Mouse (Mus musculus) liver, embryonic 11.5 days (tissue): ENCODE data around the gene Rnf166. TPM values are rescaled to one million over a fixed set of nuclear protein-coding genes. Genes with fewer than 3 reads are reported as not detected.

Experiments
- ATAC-seq: fragments of 200-750 bp; cut with Nextera tagmentation; replicated peaks from 2 replicates; pipeline ENCODE4 v1.8.0; 2017; ENCODE audit warnings: moderate number of reproducible peaks, mild to moderate bottlenecking, moderate TSS enrichment, moderate library complexity; ENCODE audit not compliant: low FRiP score
- DNase-seq: peaks from one replicate; pipeline ENCODE4 v3.0.0-alpha.2; 2017; ENCODE audit warnings: low spot score
- H3K27ac ChIP-seq: fragments of 300-500 bp; sonication (generic); 2 replicates; pipeline ENCODE4 v1.5.1; 2014; ENCODE audit warnings: mild to moderate bottlenecking, low read depth, low read length, control low read depth
- H3K27me3 ChIP-seq: fragments of 300-500 bp; sonication (generic); replicated peaks from 2 replicates; pipeline ENCODE4 v1.6.1; 2014; ENCODE audit warnings: low read length, mixed read lengths; ENCODE audit not compliant: control insufficient read depth, insufficient read depth
- H3K36me3 ChIP-seq: fragments of 300-500 bp; sonication (generic); 2 replicates; pipeline ENCODE4 v1.6.1; 2014; ENCODE audit warnings: mild to moderate bottlenecking, low read length, moderate library complexity, mixed read lengths; ENCODE audit not compliant: control insufficient read depth, insufficient read depth
- H3K4me1 ChIP-seq: fragments of 300-500 bp; sonication (generic); replicated peaks from 2 replicates; pipeline ENCODE4 v1.6.1; 2014; ENCODE audit warnings: low read length, mixed read lengths; ENCODE audit not compliant: control insufficient read depth, insufficient read depth
- H3K4me2 ChIP-seq: fragments of 300-500 bp; sonication (generic); 2 replicates; pipeline ENCODE4 v1.6.1; 2014; ENCODE audit warnings: mild to moderate bottlenecking, control low read depth, moderate library complexity
- H3K4me3 ChIP-seq: fragments of 300-500 bp; sonication (generic); 2 replicates; pipeline ENCODE4 v1.5.1; 2014; ENCODE audit warnings: low read depth, low read length, control low read depth
- H3K9ac ChIP-seq: fragments of 300-500 bp; sonication (generic); 2 replicates; pipeline ENCODE4 v1.6.1; 2014; ENCODE audit warnings: low read depth, low read length, control low read depth
- H3K9me3 ChIP-seq: fragments of 300-500 bp; sonication (generic); 2 replicates; pipeline ENCODE4 v1.6.1; 2016; ENCODE audit warnings: low read length, inconsistent platforms, mixed read lengths; ENCODE audit not compliant: control insufficient read depth
- WGBS: fragments of 180-500 bp; shearing (Covaris S2); extraction: QIAGEN DNeasy Blood & Tissue Kit; methylation state at CpG from one replicate; pipeline ENCODE4 v1.1.7; 2014; 5-methylcytosine and 5-hydroxymethylcytosine counted together
- polyA plus RNA-seq: library from polyadenylated mRNA; unstranded; fragments of >200 nt; fragmentation: Nextera tagmentation; extraction: Ambion mirVana; gene quantifications from 2 replicates; pipeline ENCODE4 v1.2.1, GENCODE M21; 2014

Rnf166 gene
- polyA plus RNA-seq, 1 experiment from 2014 or later: 26.8 TPM

GRCm38 (mm10) chr8:122482448-122482847 lies 6.6 kb upstream of the Rnf166 start:
- H3K4me2 ChIP-seq: no peak overlapping the region
- no peak overlapping the region for H3K4me3 ChIP-seq
- H3K27ac ChIP-seq: no peak overlapping the region
- H3K4me1 ChIP-seq: no peaks in the 10 kb centered on the region; the same call in none of the 2 replicates
- no peaks in the 10 kb centered on the region for H3K27me3 ChIP-seq
- ATAC-seq: no peak
- no peak for DNase-seq
- 94% methylated on average over 8 of the region's 8 CpGs for WGBS
- peaks cover 87% of the 10 kb centered on the region for H3K36me3 ChIP-seq
- H3K9me3 ChIP-seq: no peaks in the 10 kb centered on the region
- no peak overlapping the region for H3K9ac ChIP-seq

GRCm38 (mm10) chr8:122474951-122475560 lies 808 bp downstream of the Rnf166 start:
- Histone ChIP-seq H3K9ac (peak overlapping the region; percentile 91), H3K4me2 (peak overlapping the region; percentile 92), H3K27ac (peak overlapping the region; percentile 73), H3K9me3 (no peaks in the 10 kb centered on the region), H3K4me3 (peak overlapping the region; percentile 100), H3K4me1 (peaks cover 20% of the 10 kb centered on the region), H3K27me3 (no peaks in the 10 kb centered on the region), H3K36me3 (peaks cover 22% of the 10 kb centered on the region)
- DNase-seq: no peak
- peak; percentile 40 for ATAC-seq
- WGBS: 8% methylated on average over 16 of the region's 16 CpGs

- no peak overlapping the region; the same call in 1 of the 2 replicates for H3K27ac ChIP-seq
- H3K4me3 ChIP-seq: no peak overlapping the region
- peaks cover 15% of the 10 kb centered on the region for H3K36me3 ChIP-seq
- H3K4me1 ChIP-seq: peaks cover 20% of the 10 kb centered on the region
- peak overlapping the region; percentile 26 for H3K4me2 ChIP-seq
- 66% methylated on average over 8 of the region's 8 CpGs for WGBS
- DNase-seq: no peak
- H3K27me3 ChIP-seq: no peaks in the 10 kb centered on the region
- no peak for ATAC-seq
- H3K9me3 ChIP-seq: no peaks in the 10 kb centered on the region
- no peak overlapping the region for H3K9ac ChIP-seq
Observed at GRCm38 (mm10) chr8:122473911-122474421, 1.9 kb downstream of the Rnf166 start.

GRCm38 (mm10) chr8:122470691-122471090 lies 5.2 kb downstream of the Rnf166 start:
- no peak overlapping the region; the same call in 1 of the 2 replicates for H3K27ac ChIP-seq
- no peak for DNase-seq
- H3K27me3 ChIP-seq: no peaks in the 10 kb centered on the region
- no peak overlapping the region for H3K4me2 ChIP-seq
- H3K9ac ChIP-seq: no peak overlapping the region
- no peaks in the 10 kb centered on the region for H3K9me3 ChIP-seq
- H3K36me3 ChIP-seq: peaks cover 9% of the 10 kb centered on the region; the same call in 1 of the 2 replicates
- no peak for ATAC-seq
- H3K4me1 ChIP-seq: peaks cover 12% of the 10 kb centered on the region
- no peak overlapping the region for H3K4me3 ChIP-seq
- WGBS: 80% methylated on average over 5 of the region's 5 CpGs

- WGBS: 88% methylated on average over 10 of the region's 10 CpGs
- H3K36me3 ChIP-seq: peaks cover 9% of the 10 kb centered on the region; the same call in 1 of the 2 replicates
Observed at GRCm38 (mm10) chr8:122469965-122470364, 5.9 kb downstream of the Rnf166 start.

GRCm38 (mm10) chr8:122469407-122469806 lies 6.5 kb downstream of the Rnf166 start:
- no peak overlapping the region for H3K4me2 ChIP-seq
- no peak overlapping the region for H3K27ac ChIP-seq
- peaks cover 9% of the 10 kb centered on the region; the same call in 1 of the 2 replicates for H3K36me3 ChIP-seq
- no peaks in the 10 kb centered on the region for H3K9me3 ChIP-seq
- ATAC-seq (no peak), DNase-seq (no peak)
- peaks cover 12% of the 10 kb centered on the region for H3K4me1 ChIP-seq
- no peaks in the 10 kb centered on the region for H3K27me3 ChIP-seq
- WGBS: 84% methylated on average over 6 of the region's 6 CpGs
- no peak overlapping the region for H3K9ac ChIP-seq
- no peak overlapping the region for H3K4me3 ChIP-seq

More at GRCm38 (mm10) chr8:122469965-122470364, 5.9 kb downstream of the Rnf166 start:
- Histone ChIP-seq H3K9ac (no peak overlapping the region), H3K9me3 (no peaks in the 10 kb centered on the region), H3K4me1 (peaks cover 12% of the 10 kb centered on the region), H3K27ac (no peak overlapping the region), H3K4me2 (no peak overlapping the region), H3K27me3 (no peaks in the 10 kb centered on the region), H3K4me3 (no peak overlapping the region)
- no peak for ATAC-seq
- DNase-seq: no peak

GRCm38 (mm10) chr8:122467816-122468215 lies 8.0 kb downstream of the Rnf166 start:
- WGBS: 87% methylated on average over 13 of the region's 13 CpGs
- no peaks in the 10 kb centered on the region for H3K9me3 ChIP-seq
- H3K27ac ChIP-seq: no peak overlapping the region
- no peak overlapping the region for H3K4me3 ChIP-seq
- H3K4me1 ChIP-seq: peaks cover 23% of the 10 kb centered on the region
- no peak overlapping the region for H3K4me2 ChIP-seq
- H3K27me3 ChIP-seq: no peaks in the 10 kb centered on the region
- DNase-seq: no peak
- ATAC-seq: no peak
- H3K36me3 ChIP-seq: peaks cover 9% of the 10 kb centered on the region; the same call in 1 of the 2 replicates
- no peak overlapping the region for H3K9ac ChIP-seq

- H3K4me1 ChIP-seq: peaks cover 36% of the 10 kb centered on the region
- no peak overlapping the region for H3K4me3 ChIP-seq
- no peak overlapping the region; the same call in 1 of the 2 replicates for H3K27ac ChIP-seq
- 33% methylated on average over 7 of the region's 7 CpGs for WGBS
- H3K9ac ChIP-seq: 0 out of 2 replicates have a peak overlapping the region, but pooled peaks have one; percentile 32
- peaks cover 9% of the 10 kb centered on the region; the same call in 1 of the 2 replicates for H3K36me3 ChIP-seq
- ATAC-seq (no peak), DNase-seq (no peak)
- H3K9me3 ChIP-seq: no peaks in the 10 kb centered on the region
- peaks cover 15% of the 10 kb centered on the region for H3K27me3 ChIP-seq
- H3K4me2 ChIP-seq: no peak overlapping the region
Observed at GRCm38 (mm10) chr8:122464985-122465384, 10.9 kb downstream of the Rnf166 start.
